Mouse (Mus musculus) E14TG2a.4 (cell line): ENCODE measurements around the gene Ddx25.

Experiments used
- H3K27me3 ChIP-seq: 2 replicates; pipeline ENCODE4 v1.6.1; 2014; ENCODE audit warnings: low read length, control low read depth; ENCODE audit not compliant: insufficient read depth
- H3K36me3 ChIP-seq: 2 replicates; pipeline ENCODE4 v1.6.1; 2014; ENCODE audit warnings: low read length, control low read depth; ENCODE audit not compliant: insufficient read depth
- H3K4me1 ChIP-seq: replicated peaks from 2 replicates; pipeline ENCODE4 v1.6.1; 2014; ENCODE audit warnings: low read depth, low read length, control low read depth
- H3K4me3 ChIP-seq: replicated peaks from 2 replicates; pipeline ENCODE4 v1.5.1; 2014; ENCODE audit warnings: mild to moderate bottlenecking, low read length
- H3K9me3 ChIP-seq: 2 replicates; pipeline ENCODE4 v1.6.1; 2014; ENCODE audit warnings: low read length, control low read depth
- CTCF ChIP-seq: conservative IDR thresholded peaks from 2 replicates; pipeline ENCODE4 v1.5.1; 2014; ENCODE audit warnings: low read length
- NANOG ChIP-seq: IDR thresholded peaks from 2 replicates; pipeline ENCODE4 v1.6.1; 2014; ENCODE audit warnings: borderline replicate concordance, low read length, mixed read lengths
- POU5F1 ChIP-seq: IDR thresholded peaks from 2 replicates; pipeline ENCODE4 v1.6.1; 2014; ENCODE audit warnings: low read length, borderline replicate concordance

Ddx25 gene

GRCm38 (mm10) chr9:35558257-35559008 is at the start of gene Ddx25, which contains the start of gene Pus3:
Ddx25 (minus strand) TSS chr9:35558528.
Pus3 (plus strand) TSS chr9:35558595.
- Histone ChIP-seq H3K4me3 (peak within 1 kb of the TSS; percentile 93), H3K4me1 (peaks cover 45% of the 10 kb centered on the region), H3K9me3 (0 out of 2 replicates have a peak, but pooled peaks cover 6% of the 10 kb centered on the region), H3K27me3 (peaks cover 38% of the 10 kb centered on the region), H3K36me3 (peaks cover 32% of the 10 kb centered on the region)
- TF ChIP-seq CTCF (no peak), POU5F1 (no peak), NANOG (no peak)

- H3K27me3 ChIP-seq = no peaks in the 10 kb centered on the region
- H3K4me1 ChIP-seq = no peaks in the 10 kb centered on the region
- no peak overlapping the region for H3K4me3 ChIP-seq
- H3K9me3 ChIP-seq = peaks cover 22% of the 10 kb centered on the region; the same call in 1 of the 2 replicates
- TF ChIP-seq NANOG = no peak
- TF ChIP-seq POU5F1 = no peak
- TF ChIP-seq CTCF = no peak
- H3K36me3 ChIP-seq = no peaks in the 10 kb centered on the region
Measured at GRCm38 (mm10) chr9:35607647-35608405, 49.5 kb upstream of the Ddx25 start.

- Histone ChIP-seq H3K4me3 (no peak overlapping the region), H3K27me3 (no peaks in the 10 kb centered on the region), H3K9me3 (peaks cover 11% of the 10 kb centered on the region), H3K4me1 (no peaks in the 10 kb centered on the region), H3K36me3 (no peaks in the 10 kb centered on the region)
- TF ChIP-seq CTCF (peak; percentile 37; the same call in 1 of the 2 replicates), POU5F1 (no peak)
Measured at GRCm38 (mm10) chr9:35592903-35593302, 34.6 kb upstream of the Ddx25 start.

GRCm38 (mm10) chr9:35587674-35588073 is 29.3 kb upstream of the Ddx25 start:
- H3K9me3 ChIP-seq = no peaks in the 10 kb centered on the region
- no peaks in the 10 kb centered on the region for H3K4me1 ChIP-seq
- H3K27me3 ChIP-seq = no peaks in the 10 kb centered on the region
- H3K4me3 ChIP-seq = no peak overlapping the region
- TF ChIP-seq CTCF (no peak), NANOG (no peak), POU5F1 (no peak)
- H3K36me3 ChIP-seq = no peaks in the 10 kb centered on the region

GRCm38 (mm10) chr9:35574416-35574815 is 16.1 kb upstream of the Ddx25 start:
- H3K27me3 ChIP-seq = peaks cover 8% of the 10 kb centered on the region; the same call in 1 of the 2 replicates

GRCm38 (mm10) chr9:35570663-35571062 is 12.3 kb upstream of the Ddx25 start:
- Histone ChIP-seq H3K4me1 (peaks cover 52% of the 10 kb centered on the region), H3K4me3 (peak overlapping the region; percentile 92), H3K27me3 (peaks cover 8% of the 10 kb centered on the region; the same call in 1 of the 2 replicates), H3K9me3 (no peaks in the 10 kb centered on the region), H3K36me3 (peaks cover 30% of the 10 kb centered on the region)
- TF ChIP-seq CTCF = no peak
- TF ChIP-seq NANOG = no peak
- TF ChIP-seq POU5F1 = no peak

More at GRCm38 (mm10) chr9:35574416-35574815, 16.1 kb upstream of the Ddx25 start:
- Histone ChIP-seq H3K36me3 (no peaks in the 10 kb centered on the region), H3K9me3 (peaks cover 16% of the 10 kb centered on the region), H3K4me3 (peak overlapping the region; percentile 71), H3K4me1 (peaks cover 20% of the 10 kb centered on the region)
- TF ChIP-seq POU5F1 (no peak), NANOG (no peak), CTCF (no peak)

GRCm38 (mm10) chr9:35569571-35570534 is 11.5 kb upstream of the Ddx25 start, which contains the start of the genes Pate2 and Hyls1:
Pate2 (plus strand) TSS chr9:35570284.
Hyls1 (minus strand) TSS chr9:35570398.
- Histone ChIP-seq H3K4me1 (peaks cover 60% of the 10 kb centered on the region), H3K9me3 (no peaks in the 10 kb centered on the region), H3K36me3 (peaks cover 38% of the 10 kb centered on the region), H3K4me3 (peak within 1 kb of the TSS; percentile 92), H3K27me3 (peaks cover 8% of the 10 kb centered on the region; the same call in 1 of the 2 replicates)
- TF ChIP-seq POU5F1 = no peak
- no peak for TF ChIP-seq NANOG
- 0 out of 2 replicates have a peak, but pooled peaks have one; percentile 11 for TF ChIP-seq CTCF

GRCm38 (mm10) chr9:35567995-35568394 is 9.7 kb upstream of the Ddx25 start:
- Histone ChIP-seq H3K36me3 (peaks cover 56% of the 10 kb centered on the region), H3K9me3 (no peaks in the 10 kb centered on the region), H3K27me3 (no peaks in the 10 kb centered on the region), H3K4me1 (peaks cover 58% of the 10 kb centered on the region), H3K4me3 (no peak overlapping the region)
- TF ChIP-seq POU5F1 (no peak), NANOG (no peak), CTCF (no peak)
